Mouse (Mus musculus) CH12.LX (cell line): ENCODE data around the gene Eif4a3. TPM values are rescaled to one million over a fixed set of nuclear protein-coding genes. Genes with fewer than 3 reads are reported as not detected.

Source experiments
- DNase-seq: peaks from one replicate; pipeline ENCODE4 v3.0.0-alpha.2; 2013; ENCODE audit errors: extremely low read depth
- H3K27ac ChIP-seq: 2 replicates; pipeline ENCODE4 v1.5.1; 2012; ENCODE audit warnings: low read depth, mild to moderate bottlenecking, control low read depth, moderate library complexity; ENCODE audit not compliant: insufficient read depth
- H3K27me3 ChIP-seq: replicated peaks from 2 replicates; pipeline ENCODE3; 2012; ENCODE audit warnings: inconsistent platforms
- H3K36me3 ChIP-seq, 2 experiments: replicated peaks in 1 of 2; 2 replicates each; pipeline versions ENCODE3 to v1.6.1; 2012; ENCODE audit warnings: inconsistent platforms in 1 of 2, low read length in 1 of 2, mild to moderate bottlenecking in 1 of 2, mixed read lengths in 1 of 2, moderate library complexity in 1 of 2; ENCODE audit not compliant: control insufficient read depth in 1 of 2, insufficient read depth in 1 of 2
- H3K4me1 ChIP-seq, 2 experiments: 2 replicates each; pipeline ENCODE4 v1.6.1; 2012; ENCODE audit warnings: inconsistent platforms in 1 of 2, moderate library complexity in 1 of 2; ENCODE audit not compliant: insufficient read depth in 2 of 2, control insufficient read depth in 1 of 2
- H3K4me2 ChIP-seq: 2 replicates; pipeline ENCODE4 v1.6.1; 2012; ENCODE audit warnings: low read depth, mild to moderate bottlenecking, control low read depth; ENCODE audit not compliant: poor library complexity, insufficient read depth, severe bottlenecking
- H3K4me3 ChIP-seq, 3 experiments: fragments of 150-350 bp in 1 of 3; sonication (generic) in 1 of 3; replicated peaks in 1 of 3; 2 replicates each; pipeline versions ENCODE3 to v1.5.1; 2011 to 2012; ENCODE audit warnings: low read depth in 2 of 3, low read length in 2 of 3, mild to moderate bottlenecking in 2 of 3, moderate library complexity in 2 of 3, control low read depth in 1 of 3, improper control_type of control experiment in 1 of 3, inconsistent platforms in 1 of 3, mixed read lengths in 1 of 3; ENCODE audit not compliant: poor library complexity in 1 of 3
- H3K79me2 ChIP-seq: replicated peaks from 2 replicates; pipeline ENCODE4 v1.6.1; 2012; ENCODE audit warnings: mild to moderate bottlenecking, moderate library complexity; ENCODE audit not compliant: control insufficient read depth, poor library complexity, insufficient read depth, severe bottlenecking; ENCODE audit errors: extremely low read depth
- H3K9ac ChIP-seq: 2 replicates; pipeline ENCODE4 v1.6.1; 2012; ENCODE audit warnings: low read depth, mild to moderate bottlenecking, control low read depth, moderate library complexity; ENCODE audit not compliant: insufficient read depth
- H3K9me3 ChIP-seq: replicated peaks from 2 replicates; pipeline ENCODE3; 2012; ENCODE audit warnings: low read length, inconsistent platforms, mixed read lengths
- CHD1 ChIP-seq: IDR thresholded peaks from 2 replicates; pipeline ENCODE4 v1.6.1; 2012; ENCODE audit warnings: low read depth, low read length, improper control_type of control experiment, inconsistent platforms
- CTCF ChIP-seq, 2 experiments: IDR thresholded peaks in 1 of 2; conservative IDR thresholded peaks in 1 of 2; 2 replicates each; pipeline ENCODE4 v1.5.1; 2011 to 2012; ENCODE audit warnings: low read depth in 2 of 2, low read length in 2 of 2, improper control_type of control experiment in 1 of 2, inconsistent platforms in 1 of 2, mild to moderate bottlenecking in 1 of 2, moderate library complexity in 1 of 2
- EP300 ChIP-seq: IDR thresholded peaks from 2 replicates; pipeline ENCODE4 v1.6.1; 2011; ENCODE audit warnings: low read length, improper control_type of control experiment
- ETS1 ChIP-seq: conservative IDR thresholded peaks from 2 replicates; pipeline ENCODE4 v1.6.1; 2012; ENCODE audit warnings: low read depth, mild to moderate bottlenecking, inconsistent platforms, low read length, improper control_type of control experiment, moderate library complexity
- HCFC1 ChIP-seq: IDR thresholded peaks from 2 replicates; pipeline ENCODE4 v1.6.1; 2012; ENCODE audit warnings: low read depth, mild to moderate bottlenecking, inconsistent platforms, low read length, improper control_type of control experiment
- IRF4 ChIP-seq: IDR thresholded peaks from 2 replicates; pipeline ENCODE4 v1.6.1; 2014; ENCODE audit warnings: low read depth, mild to moderate bottlenecking, inconsistent platforms, low read length, improper control_type of control experiment
- JUND ChIP-seq: conservative IDR thresholded peaks from 2 replicates; pipeline ENCODE4 v1.6.1; 2011; ENCODE audit warnings: low read depth, low read length, improper control_type of control experiment
- MAX ChIP-seq: IDR thresholded peaks from 2 replicates; pipeline ENCODE4 v1.6.1; 2011; ENCODE audit warnings: low read length, improper control_type of control experiment
- MAZ ChIP-seq: IDR thresholded peaks from 2 replicates; pipeline ENCODE4 v1.6.1; 2012; ENCODE audit warnings: low read depth, mild to moderate bottlenecking, inconsistent platforms, low read length, improper control_type of control experiment, moderate library complexity
- MYC ChIP-seq: IDR thresholded peaks from 2 replicates; pipeline ENCODE4 v1.6.1; 2011; ENCODE audit warnings: low read depth, mild to moderate bottlenecking, improper control_type of control experiment, low read length
- NRF1 ChIP-seq: IDR thresholded peaks from 2 replicates; pipeline ENCODE4 v1.6.1; 2014; ENCODE audit warnings: low read depth, mild to moderate bottlenecking, inconsistent platforms, low read length, improper control_type of control experiment, moderate library complexity
- PAX5 ChIP-seq: IDR thresholded peaks from 2 replicates; pipeline ENCODE4 v1.6.1; 2012; ENCODE audit warnings: low read length, inconsistent platforms, mixed read lengths
- POLR2A ChIP-seq: IDR thresholded peaks from 2 replicates; pipeline ENCODE4 v1.6.1; 2011; ENCODE audit warnings: low read depth, mild to moderate bottlenecking, improper control_type of control experiment, low read length
- POLR2AphosphoS2 ChIP-seq: IDR thresholded peaks from 2 replicates; pipeline ENCODE4 v1.6.1; 2011; ENCODE audit warnings: low read depth, low read length, improper control_type of control experiment
- RAD21 ChIP-seq: IDR thresholded peaks from 2 replicates; pipeline ENCODE4 v1.6.1; 2011; ENCODE audit warnings: low read depth, mild to moderate bottlenecking, low read length, improper control_type of control experiment, moderate library complexity
- SIN3A ChIP-seq: IDR thresholded peaks from 2 replicates; pipeline ENCODE4 v1.6.1; 2012; ENCODE audit warnings: low read length, improper control_type of control experiment, inconsistent platforms
- SMC3 ChIP-seq: IDR thresholded peaks from 2 replicates; pipeline ENCODE4 v1.6.1; 2011; ENCODE audit warnings: low read depth, low read length, improper control_type of control experiment
- TBP ChIP-seq: conservative IDR thresholded peaks from 2 replicates; pipeline ENCODE4 v1.6.1; 2011; ENCODE audit warnings: low read depth, low read length, improper control_type of control experiment
- TCF12 ChIP-seq: IDR thresholded peaks from 2 replicates; pipeline ENCODE4 v1.6.1; 2014; ENCODE audit warnings: low read depth, mild to moderate bottlenecking, inconsistent platforms, low read length, improper control_type of control experiment
- USF1 ChIP-seq: IDR thresholded peaks from 2 replicates; pipeline ENCODE4 v1.6.1; 2014; ENCODE audit warnings: low read depth, mild to moderate bottlenecking, inconsistent platforms, low read length, improper control_type of control experiment
- ZC3H11A ChIP-seq: IDR thresholded peaks from 2 replicates; pipeline ENCODE4 v1.6.1; 2012; ENCODE audit warnings: low read depth, mild to moderate bottlenecking, inconsistent platforms, low read length, improper control_type of control experiment
- ZKSCAN1 ChIP-seq: IDR thresholded peaks from 2 replicates; pipeline ENCODE4 v1.6.1; 2012; ENCODE audit warnings: low read depth, inconsistent platforms, low read length, improper control_type of control experiment, borderline replicate concordance
- dilution Hi-C: fragments of 300-500 bp; cut with MboI; formaldehyde crosslinking; loops from 2 replicates; pipeline ENCODE4 v1.14.3; 2020; ENCODE audit warnings: low sequenced_read_pairs; ENCODE audit not compliant: extremely low pct_unique_long_range_greater_than_20kb, extremely low pct_ligation_motif_present
- in situ Hi-C: fragments of 300-500 bp; cut with MboI; formaldehyde crosslinking; loops from 3 replicates; pipeline ENCODE4 v1.14.3; 2019; ENCODE audit warnings: low sequenced_read_pairs, low pct_ligation_motif_present, low pct_unique_long_range_greater_than_20kb, mixed read lengths
- polyA plus RNA-seq: library from polyadenylated mRNA; unstranded; fragments of >175 nt; gene quantifications from 2 replicates; pipeline ENCODE4 v1.2.1, GENCODE M21; 2012; ENCODE audit warnings: low read depth; ENCODE audit not compliant: insufficient read length
- total RNA-seq, 2 experiments: library from RNA; depleted of rRNA; stranded (reverse); fragments of 300-350 nt in 1 of 2; fragments of >200 nt in 1 of 2; gene quantifications; 2 replicates each; pipeline ENCODE4 v1.2.3; 2012 to 2014

Gene Eif4a3
- total and polyA plus RNA-seq, 3 experiments = 400 to 554 (median 402) TPM

DNA sequence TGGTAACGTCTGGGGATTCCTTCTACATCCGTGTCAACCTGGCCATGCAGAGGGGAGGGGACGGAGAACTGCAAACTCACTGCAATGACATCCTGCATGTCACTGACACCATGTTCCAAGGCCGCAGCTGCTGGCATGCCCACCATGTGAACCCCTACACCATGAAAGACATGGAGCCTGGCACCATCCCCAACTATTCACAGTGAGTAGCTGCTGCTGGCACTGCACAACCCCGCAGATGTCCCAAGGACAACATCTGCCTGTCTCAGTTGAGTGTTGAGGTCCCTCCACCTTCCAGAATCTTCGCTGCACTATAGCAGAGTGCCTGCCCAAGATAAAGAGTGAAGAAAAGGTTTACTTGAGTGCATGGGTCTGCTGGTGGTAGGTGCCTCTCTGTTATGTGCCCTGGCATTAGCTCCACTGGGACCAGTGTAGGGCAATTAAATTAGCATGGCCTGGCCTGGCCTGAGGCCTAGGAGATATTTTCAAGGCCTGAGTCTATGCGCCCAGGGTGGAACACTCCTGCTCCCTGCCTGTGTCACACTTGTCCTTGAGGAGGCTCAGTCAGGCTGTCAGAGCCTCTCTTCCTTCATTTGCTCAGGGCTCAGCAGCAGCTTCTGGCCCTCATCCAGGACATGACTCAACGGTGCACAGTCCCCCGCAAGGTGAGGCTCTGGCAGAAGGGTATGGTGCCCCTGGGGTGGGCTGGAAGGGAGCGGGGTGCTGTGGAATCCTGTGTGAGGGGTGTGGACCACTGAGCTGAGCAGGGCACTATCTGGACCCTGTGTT lies 38.6 kb upstream of the Eif4a3 start:
- in situ Hi-C loops (no loop called here), dilution Hi-C loops (no loop called here)
- H3K4me2 ChIP-seq = no peak overlapping the region
- no peak for TF ChIP-seq PAX5
- TF ChIP-seq MAZ = no peak
- TF ChIP-seq HCFC1 = no peak
- TF ChIP-seq JUND = no peak
- no peak for TF ChIP-seq NRF1
- no peak for TF ChIP-seq ZC3H11A
- no peak for TF ChIP-seq IRF4
- no peak for TF ChIP-seq MAX
- no peak for TF ChIP-seq POLR2AphosphoS2
- TF ChIP-seq CHD1 = no peak
- TF ChIP-seq ETS1 = no peak
- TF ChIP-seq CTCF (conservative IDR thresholded peaks at IDR 0.05 in 1 of 2, IDR thresholded peaks at IDR 0.05 in 1 of 2; ENCODE audit: low read depth in 2 of 2, low read length in 2 of 2) = no peak
- TF ChIP-seq USF1 = no peak
- TF ChIP-seq TBP = no peak
- no peak for TF ChIP-seq SIN3A
- no peak for TF ChIP-seq MYC
- TF ChIP-seq EP300 = no peak
- no peak for TF ChIP-seq TCF12
- TF ChIP-seq, all 38 proteins: peak for 0
- H3K36me3 ChIP-seq = no peaks in the 10 kb centered on the region
- no peaks in the 10 kb centered on the region for H3K4me1 ChIP-seq
- H3K4me3 ChIP-seq = no peak overlapping the region
- no peak overlapping the region for H3K27ac ChIP-seq
- H3K9ac ChIP-seq = no peak overlapping the region
- H3K27me3 ChIP-seq = peaks cover 43% of the 10 kb centered on the region
- no peaks in the 10 kb centered on the region for H3K79me2 ChIP-seq
- H3K9me3 ChIP-seq = no peaks in the 10 kb centered on the region
- no peak for DNase-seq

DNA sequence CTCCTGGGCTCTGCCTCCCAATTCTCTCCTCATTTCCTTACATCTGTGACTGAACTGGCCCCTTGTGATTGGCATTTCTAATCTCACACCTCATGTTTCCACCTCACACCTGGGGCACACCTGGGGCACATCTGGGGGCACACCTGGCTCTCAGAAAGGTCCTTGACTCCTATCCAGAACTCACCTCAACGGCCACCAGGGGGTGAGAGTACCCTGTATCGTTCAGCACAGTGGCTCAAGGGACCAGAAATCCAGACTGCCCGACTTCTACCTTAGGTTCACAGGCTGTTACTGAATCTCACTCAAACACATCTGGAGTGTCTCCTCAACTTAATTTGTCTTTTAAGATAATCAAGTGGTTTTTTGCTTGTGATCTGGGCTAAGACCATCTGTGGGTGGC lies 32.1 kb upstream of the Eif4a3 start:
- TF ChIP-seq ZKSCAN1 (no peak), RAD21 (peak; percentile 53), POLR2A (no peak), CTCF (conservative IDR thresholded peaks at IDR 0.05 in 1 of 2, IDR thresholded peaks at IDR 0.05 in 1 of 2; ENCODE audit: low read depth in 2 of 2, low read length in 2 of 2) (peak in 1 of 2 experiments; percentile 63; a peak in 2 of 4 replicates), SMC3 (peak; percentile 55)
- TF ChIP-seq, all 38 proteins: peak for 3
- Histone ChIP-seq H3K9ac (no peak overlapping the region), H3K36me3 (no peaks in the 10 kb centered on the region), H3K27me3 (peaks cover 92% of the 10 kb centered on the region), H3K9me3 (no peaks in the 10 kb centered on the region), H3K4me2 (no peak overlapping the region), H3K79me2 (no peaks in the 10 kb centered on the region), H3K27ac (no peak overlapping the region), H3K4me3 (no peak overlapping the region), H3K4me1 (no peaks in the 10 kb centered on the region)
- in situ Hi-C loops (no loop called here), dilution Hi-C loops (no loop called here)
- DNase-seq = peak; percentile 29
